Mouse (Mus musculus): ENCODE data around the gene Scrg1. TPM values are rescaled to one million over a fixed set of nuclear protein-coding genes. Genes with fewer than 3 reads are reported as not detected.
A peak's percentile ranks its signal among the peaks of the same experiment; 100 is the strongest.
"Not testable (repeated sequence)": the region's sequence is repeated elsewhere in the genome, so short reads cannot be mapped to it uniquely, and the experiment has no call there.

The Scrg1 gene
- total and polyA plus RNA-seq, 2 experiments: not detected

- Histone ChIP-seq H3K4me1 (ENCODE audit: control insufficient read depth, insufficient read depth, low read length) (no peaks in the 10 kb centered on the region), H3K27me3 (ENCODE audit: control insufficient read depth, insufficient read depth, low read length) (no peaks in the 10 kb centered on the region), H3K27ac (replicated peaks; ENCODE audit: insufficient read depth, low read depth, low read length) (no peak overlapping the region), H3K79me2 (ENCODE audit: control insufficient read depth, insufficient read depth, low read length) (no peaks in the 10 kb centered on the region), H3K36me3 (ENCODE audit: control insufficient read depth, insufficient read depth, low read length) (no peaks in the 10 kb centered on the region), H3K9ac (ENCODE audit: low read depth, low read length) (no peak overlapping the region), H3K4me3 (ENCODE audit: insufficient read depth, low read depth, low read length) (no peak overlapping the region)
- no peak for TF ChIP-seq POLR2A (IDR thresholded peaks at IDR 0.05; ENCODE audit: extremely low read depth, insufficient read depth, low read length)
- TF ChIP-seq CTCF (IDR thresholded peaks at IDR 0.05; ENCODE audit: low read depth, low read length): no peak
- WGBS: 63% methylated on average over 4 of the region's 4 CpGs
- no peak for DNase-seq (ENCODE audit: extremely low read depth, low read depth, low spot score)
Measured at GRCm38 (mm10) chr8:57443289-57443688, 12.4 kb upstream of the Scrg1 start.

DNA sequence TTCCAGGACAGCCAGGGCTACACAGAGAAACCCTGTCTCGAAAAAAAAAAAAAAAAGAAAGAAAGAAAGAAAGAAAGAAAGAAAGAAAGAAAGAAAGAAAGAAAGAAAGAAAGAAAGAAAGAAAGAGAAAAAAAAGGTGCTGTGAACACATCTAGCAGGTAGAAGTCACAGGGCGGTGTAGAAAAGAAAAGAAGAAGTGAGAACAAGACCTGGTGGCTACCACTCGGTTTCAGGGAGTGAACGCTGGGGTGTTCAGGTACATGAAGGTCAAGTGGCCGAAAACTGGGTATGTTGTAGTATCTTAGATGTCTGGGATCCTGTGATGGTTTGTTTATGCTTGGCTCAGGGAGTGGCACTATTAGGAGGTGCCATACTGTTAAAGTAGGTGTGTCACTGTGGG, 9.8 kb upstream of the Scrg1 start:
- H3K36me3 ChIP-seq (ENCODE audit: control insufficient read depth, insufficient read depth, low read length); H3K27ac ChIP-seq (replicated peaks; ENCODE audit: insufficient read depth, low read depth, low read length); H3K79me2 ChIP-seq (ENCODE audit: control insufficient read depth, insufficient read depth, low read length); H3K27me3 ChIP-seq (ENCODE audit: control insufficient read depth, insufficient read depth, low read length); H3K4me1 ChIP-seq (ENCODE audit: control insufficient read depth, insufficient read depth, low read length); H3K9ac ChIP-seq (ENCODE audit: low read depth, low read length); H3K4me3 ChIP-seq (ENCODE audit: insufficient read depth, low read depth, low read length); DNase-seq (ENCODE audit: extremely low read depth, low read depth, low spot score): not testable (repeated sequence)
- WGBS: 74% methylated on average over 5 of the region's 5 CpGs

- Histone ChIP-seq H3K4me1 (ENCODE audit: control insufficient read depth, insufficient read depth, low read length) (no peaks in the 10 kb centered on the region), H3K9ac (ENCODE audit: low read depth, low read length) (no peak overlapping the region), H3K4me3 (ENCODE audit: insufficient read depth, low read depth, low read length) (no peak overlapping the region), H3K27ac (replicated peaks; ENCODE audit: insufficient read depth, low read depth, low read length) (no peak overlapping the region), H3K36me3 (ENCODE audit: control insufficient read depth, insufficient read depth, low read length) (no peaks in the 10 kb centered on the region), H3K79me2 (ENCODE audit: control insufficient read depth, insufficient read depth, low read length) (no peaks in the 10 kb centered on the region), H3K27me3 (ENCODE audit: control insufficient read depth, insufficient read depth, low read length) (no peaks in the 10 kb centered on the region)
- no peak for TF ChIP-seq POLR2A (IDR thresholded peaks at IDR 0.05; ENCODE audit: extremely low read depth, insufficient read depth, low read length)
- no peak for TF ChIP-seq CTCF (IDR thresholded peaks at IDR 0.05; ENCODE audit: low read depth, low read length)
- WGBS: 78% methylated on average over 7 of the region's 7 CpGs
- DNase-seq (ENCODE audit: extremely low read depth, low read depth, low spot score): no peak
Measured at GRCm38 (mm10) chr8:57450726-57451125, 5.0 kb upstream of the Scrg1 start.

DNA sequence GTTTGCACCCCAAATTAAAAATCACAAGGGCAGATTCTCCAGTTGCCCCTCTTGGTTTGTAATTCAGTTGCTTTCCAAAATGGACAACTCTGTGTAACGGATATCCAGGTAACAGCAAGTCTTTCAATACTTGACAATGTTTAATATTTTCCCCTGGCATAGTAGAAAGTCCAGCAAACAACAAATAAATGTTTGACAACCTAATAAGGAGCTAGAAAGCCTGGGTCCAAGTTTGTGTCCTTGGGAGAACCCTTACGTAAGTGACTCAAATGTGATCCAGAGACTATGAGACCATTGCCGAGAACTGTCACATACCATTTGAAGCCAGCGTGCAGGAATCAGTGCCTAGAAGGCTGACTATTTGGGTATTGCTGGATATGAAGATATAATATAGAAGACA, 3.8 kb upstream of the Scrg1 start:
- WGBS: 87% methylated on average over 4 of the region's 4 CpGs

DNA sequence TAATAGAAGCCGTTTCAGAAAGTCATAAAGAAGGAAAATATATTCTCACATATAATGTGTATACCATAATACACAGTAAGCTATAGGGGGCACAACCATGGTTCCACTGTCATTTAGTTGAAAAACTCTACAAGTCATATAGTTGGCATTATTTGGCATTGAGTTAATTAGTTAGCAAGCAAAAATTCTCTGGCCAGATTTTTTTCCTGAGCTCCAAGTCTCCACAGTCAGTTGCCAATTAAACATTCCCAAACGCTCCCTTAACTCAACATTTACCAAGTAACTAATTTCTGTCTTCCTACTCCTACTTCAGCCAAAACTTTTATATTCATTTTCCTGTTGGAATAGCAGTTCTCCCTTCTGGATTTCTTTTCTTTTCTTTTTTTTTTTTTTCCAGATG, 2.4 kb upstream of the Scrg1 start:
- no peak for DNase-seq (ENCODE audit: extremely low read depth, low read depth, low spot score)
- H3K79me2 ChIP-seq (ENCODE audit: control insufficient read depth, insufficient read depth, low read length): no peaks in the 10 kb centered on the region
- WGBS: 89% methylated on average over 2 of the region's 2 CpGs
- H3K27me3 ChIP-seq (ENCODE audit: control insufficient read depth, insufficient read depth, low read length): no peaks in the 10 kb centered on the region
- H3K9ac ChIP-seq (ENCODE audit: low read depth, low read length): no peak overlapping the region
- no peak overlapping the region for H3K27ac ChIP-seq (replicated peaks; ENCODE audit: insufficient read depth, low read depth, low read length)
- no peak for TF ChIP-seq POLR2A (IDR thresholded peaks at IDR 0.05; ENCODE audit: extremely low read depth, insufficient read depth, low read length)
- H3K4me1 ChIP-seq (ENCODE audit: control insufficient read depth, insufficient read depth, low read length): no peaks in the 10 kb centered on the region
- H3K36me3 ChIP-seq (ENCODE audit: control insufficient read depth, insufficient read depth, low read length): no peaks in the 10 kb centered on the region
- H3K4me3 ChIP-seq (ENCODE audit: insufficient read depth, low read depth, low read length): no peak overlapping the region

More for the DNA sequence above, 3.8 kb upstream of the Scrg1 start:
- Histone ChIP-seq H3K4me3 (ENCODE audit: insufficient read depth, low read depth, low read length) (no peak overlapping the region), H3K27ac (replicated peaks; ENCODE audit: insufficient read depth, low read depth, low read length) (no peak overlapping the region), H3K4me1 (ENCODE audit: control insufficient read depth, insufficient read depth, low read length) (no peaks in the 10 kb centered on the region), H3K79me2 (ENCODE audit: control insufficient read depth, insufficient read depth, low read length) (no peaks in the 10 kb centered on the region), H3K36me3 (ENCODE audit: control insufficient read depth, insufficient read depth, low read length) (no peaks in the 10 kb centered on the region), H3K9ac (ENCODE audit: low read depth, low read length) (no peak overlapping the region), H3K27me3 (ENCODE audit: control insufficient read depth, insufficient read depth, low read length) (no peaks in the 10 kb centered on the region)
- peak; percentile 38 for DNase-seq (ENCODE audit: extremely low read depth, low read depth, low spot score)
- TF ChIP-seq POLR2A (IDR thresholded peaks at IDR 0.05; ENCODE audit: extremely low read depth, insufficient read depth, low read length) (no peak), CTCF (IDR thresholded peaks at IDR 0.05; ENCODE audit: low read depth, low read length) (no peak)

DNA sequence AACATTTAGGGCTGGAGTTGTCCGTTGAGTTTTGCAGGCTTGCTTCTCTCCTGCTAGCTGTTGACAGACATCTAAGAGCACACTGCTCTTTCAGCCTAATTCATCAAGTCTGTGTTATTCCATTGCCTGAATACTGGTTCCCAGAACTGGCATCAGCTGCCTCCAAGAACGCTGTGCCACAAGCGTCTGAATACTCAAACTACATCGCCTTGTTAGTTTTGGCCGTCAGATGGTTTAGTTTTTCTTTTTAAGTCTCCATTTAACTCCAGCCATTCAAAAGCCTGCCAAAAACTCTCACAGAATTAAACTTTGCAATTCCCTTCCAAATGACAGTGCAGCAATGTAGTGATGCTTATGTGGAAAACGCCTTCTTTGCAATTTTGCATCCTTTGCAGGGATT, 1.4 kb downstream of the Scrg1 start:
- Histone ChIP-seq H3K4me1 (ENCODE audit: control insufficient read depth, insufficient read depth, low read length) (no peaks in the 10 kb centered on the region), H3K4me3 (ENCODE audit: insufficient read depth, low read depth, low read length) (no peak overlapping the region), H3K27me3 (ENCODE audit: control insufficient read depth, insufficient read depth, low read length) (no peaks in the 10 kb centered on the region), H3K9ac (ENCODE audit: low read depth, low read length) (no peak overlapping the region), H3K79me2 (ENCODE audit: control insufficient read depth, insufficient read depth, low read length) (no peaks in the 10 kb centered on the region), H3K27ac (replicated peaks; ENCODE audit: insufficient read depth, low read depth, low read length) (no peak overlapping the region), H3K36me3 (ENCODE audit: control insufficient read depth, insufficient read depth, low read length) (no peaks in the 10 kb centered on the region)
- TF ChIP-seq POLR2A (IDR thresholded peaks at IDR 0.05; ENCODE audit: extremely low read depth, insufficient read depth, low read length): no peak
- TF ChIP-seq CTCF (IDR thresholded peaks at IDR 0.05; ENCODE audit: low read depth, low read length): no peak
- no peak for DNase-seq (ENCODE audit: extremely low read depth, low read depth, low spot score)
- 89% methylated on average over 6 of the region's 6 CpGs for WGBS
